Mouse (Mus musculus) limb, embryonic 12.5 days (tissue): ENCODE measurements around the gene Aqp6. TPM values are rescaled to one million over a fixed set of nuclear protein-coding genes. Genes with fewer than 3 reads are reported as not detected.

Source experiments
- ATAC-seq: fragments of 200-750 bp; cut with Nextera tagmentation; 2 replicates; pipeline ENCODE4 v1.8.0; 2017; ENCODE audit warnings: low read depth, moderate TSS enrichment; ENCODE audit not compliant: insufficient number of reproducible peaks, insufficient read depth, low FRiP score, low TSS enrichment
- H3K27ac ChIP-seq: fragments of 300-500 bp; sonication (generic); 2 replicates; pipeline ENCODE4 v1.5.1; 2016; ENCODE audit warnings: mild to moderate bottlenecking, moderate library complexity
- H3K27me3 ChIP-seq: fragments of 300-500 bp; sonication (generic); 2 replicates; pipeline ENCODE4 v1.6.1; 2016; ENCODE audit warnings: mild to moderate bottlenecking, moderate library complexity
- H3K36me3 ChIP-seq: fragments of 300-500 bp; sonication (generic); 2 replicates; pipeline ENCODE4 v1.6.1; 2016; ENCODE audit warnings: mild to moderate bottlenecking, moderate library complexity
- H3K4me1 ChIP-seq: fragments of 300-500 bp; sonication (generic); replicated peaks from 2 replicates; pipeline ENCODE4 v1.6.1; 2016
- H3K4me2 ChIP-seq: fragments of 300-500 bp; sonication (generic); 2 replicates; pipeline ENCODE4 v1.6.1; 2016; ENCODE audit warnings: mild to moderate bottlenecking, moderate library complexity
- H3K4me3 ChIP-seq: fragments of 300-500 bp; sonication (generic); replicated peaks from 2 replicates; pipeline ENCODE4 v1.5.1; 2016; ENCODE audit warnings: mild to moderate bottlenecking
- H3K9ac ChIP-seq: fragments of 300-500 bp; sonication (generic); replicated peaks from 2 replicates; pipeline ENCODE4 v1.6.1; 2016; ENCODE audit warnings: mild to moderate bottlenecking, moderate library complexity
- H3K9me3 ChIP-seq: fragments of 300-500 bp; sonication (generic); 2 replicates; pipeline ENCODE4 v1.6.1; 2016; ENCODE audit warnings: mild to moderate bottlenecking, moderate library complexity
- WGBS: fragments of 180-500 bp; shearing (Covaris S2); methylation state at CpG from one replicate; pipeline ENCODE4 v1.1.7; 2016; 5-methylcytosine and 5-hydroxymethylcytosine counted together
- polyA plus RNA-seq: library from polyadenylated mRNA; unstranded; fragments of >200 nt; fragmentation: Nextera tagmentation; extraction: Ambion mirVana; gene quantifications from 2 replicates; pipeline ENCODE4 v1.2.1, GENCODE M21; 2016

The Aqp6 gene
- polyA plus RNA-seq, 1 experiment from 2014 or later: not detected

DNA sequence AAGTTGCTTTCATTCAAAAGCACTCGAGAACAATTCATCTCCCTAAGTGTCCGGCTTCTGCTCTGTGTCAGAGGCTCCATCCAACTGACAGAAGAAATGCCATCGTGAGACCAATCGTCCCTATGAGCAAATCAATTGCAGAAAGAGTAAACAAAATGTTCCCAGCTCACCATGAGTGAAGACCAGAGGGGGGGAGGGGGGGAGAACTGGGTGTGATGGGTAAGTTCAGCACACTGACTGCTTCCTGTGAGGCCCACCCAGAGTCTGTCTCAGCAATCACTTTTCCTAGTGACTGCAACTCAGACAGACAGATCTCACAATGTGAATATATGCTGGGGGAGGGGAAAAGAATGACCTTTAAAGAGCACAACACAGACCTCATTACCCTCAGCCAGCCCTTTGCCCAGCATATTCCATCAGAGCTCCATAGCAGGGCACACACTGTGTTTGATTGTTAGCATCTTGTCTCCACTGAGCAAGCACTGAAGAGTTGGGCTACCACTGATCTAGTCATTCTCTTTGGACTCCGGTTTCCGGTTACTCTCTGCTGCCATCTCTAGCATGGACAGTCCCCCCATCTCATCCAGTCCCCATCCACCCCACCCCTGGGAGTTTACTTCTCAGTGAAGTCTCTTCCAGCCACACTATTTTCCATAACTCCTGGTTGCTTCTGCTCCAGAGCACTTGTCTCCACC lies 48.0 kb downstream of the Aqp6 start:
- Histone ChIP-seq H3K27ac (no peak overlapping the region), H3K27me3 (peaks cover 19% of the 10 kb centered on the region), H3K36me3 (no peaks in the 10 kb centered on the region), H3K4me1 (peaks cover 61% of the 10 kb centered on the region), H3K4me2 (peak overlapping the region; percentile 74), H3K9ac (peak overlapping the region; percentile 40), H3K4me3 (no peak overlapping the region; the same call in 1 of the 2 replicates), H3K9me3 (no peaks in the 10 kb centered on the region)
- ATAC-seq: no peak
- 36% methylated on average over 6 of the region's 6 CpGs for WGBS

DNA sequence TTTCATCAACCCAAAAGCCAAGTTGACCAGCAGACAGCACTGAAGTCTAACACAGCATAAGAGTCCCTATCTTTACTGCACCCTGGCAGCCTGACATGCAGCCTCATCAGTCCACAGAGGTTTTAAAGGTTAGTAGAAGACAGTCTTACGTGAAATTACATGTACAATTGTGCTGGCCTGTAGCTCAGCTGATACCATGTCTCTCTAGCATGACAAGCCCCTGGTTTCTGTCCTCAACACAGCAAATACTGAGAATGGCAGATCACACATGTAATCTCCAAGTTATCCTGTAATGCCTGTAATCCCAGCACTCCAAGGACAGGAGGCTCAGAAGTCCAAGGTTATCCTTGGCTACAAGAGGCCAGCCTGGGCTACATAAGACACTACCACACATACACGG lies 49.1 kb downstream of the Aqp6 start:
- no peaks in the 10 kb centered on the region for H3K36me3 ChIP-seq
- WGBS: 53% methylated on average over 2 of the region's 2 CpGs
- no peak overlapping the region for H3K27ac ChIP-seq
- H3K4me2 ChIP-seq: peak overlapping the region; percentile 74
- peaks cover 55% of the 10 kb centered on the region for H3K4me1 ChIP-seq
- peak overlapping the region; percentile 86 for H3K4me3 ChIP-seq
- H3K9ac ChIP-seq: peak overlapping the region; percentile 79
- ATAC-seq: no peak
- H3K9me3 ChIP-seq: no peaks in the 10 kb centered on the region
- H3K27me3 ChIP-seq: peaks cover 30% of the 10 kb centered on the region

DNA sequence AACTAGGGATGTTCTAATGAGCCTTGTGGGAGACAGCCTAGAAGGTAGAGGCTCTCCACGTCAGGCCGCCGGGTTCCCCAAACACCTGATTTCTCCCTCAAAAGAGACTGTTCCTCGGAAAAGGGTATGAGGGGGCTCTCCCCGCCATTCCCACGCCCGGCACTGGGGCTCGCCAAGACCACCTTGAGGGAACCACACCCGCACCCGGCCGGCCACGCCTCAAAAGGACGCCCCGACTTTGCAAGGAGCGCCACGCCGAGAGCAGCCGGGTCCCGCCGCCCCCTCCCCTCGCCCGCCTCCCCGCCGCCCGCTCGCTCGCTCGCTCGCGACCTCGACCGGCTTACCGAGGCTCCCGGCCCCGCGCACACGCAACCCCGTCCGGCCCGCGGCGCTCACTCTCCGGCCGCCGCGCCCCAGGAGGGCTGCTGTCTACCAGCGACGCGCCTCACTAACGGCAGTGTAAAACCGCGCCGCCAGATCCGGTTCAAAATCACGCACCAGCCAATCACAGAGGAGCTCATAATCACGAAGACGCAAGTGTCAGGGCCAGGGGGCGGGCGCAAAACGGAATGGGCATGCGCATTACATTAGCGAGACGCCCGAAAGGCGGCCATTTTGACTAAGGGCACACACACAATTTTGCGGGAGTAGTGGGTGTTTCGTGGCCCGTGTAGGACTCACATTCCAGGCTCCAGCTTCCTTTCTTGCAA lies 50.1 kb downstream of the Aqp6 start, which contains the start of gene Racgap1:
Gene Racgap1, minus strand, starts transcription at position 494 of the 710 bp plus-strand sequence.
- Histone ChIP-seq H3K4me1 (peaks cover 47% of the 10 kb centered on the region), H3K9ac (peak within 1 kb of the TSS; percentile 79), H3K27ac (0 out of 2 replicates have a peak within 1 kb of the TSS, but pooled peaks have one; percentile 41), H3K27me3 (peaks cover 40% of the 10 kb centered on the region), H3K36me3 (no peaks in the 10 kb centered on the region), H3K4me2 (peak within 1 kb of the TSS; percentile 74), H3K4me3 (peak within 1 kb of the TSS; percentile 86), H3K9me3 (no peaks in the 10 kb centered on the region)
- peak; percentile 95 for ATAC-seq
- WGBS: under 1% methylated on average over 67 of the region's 68 CpGs

DNA sequence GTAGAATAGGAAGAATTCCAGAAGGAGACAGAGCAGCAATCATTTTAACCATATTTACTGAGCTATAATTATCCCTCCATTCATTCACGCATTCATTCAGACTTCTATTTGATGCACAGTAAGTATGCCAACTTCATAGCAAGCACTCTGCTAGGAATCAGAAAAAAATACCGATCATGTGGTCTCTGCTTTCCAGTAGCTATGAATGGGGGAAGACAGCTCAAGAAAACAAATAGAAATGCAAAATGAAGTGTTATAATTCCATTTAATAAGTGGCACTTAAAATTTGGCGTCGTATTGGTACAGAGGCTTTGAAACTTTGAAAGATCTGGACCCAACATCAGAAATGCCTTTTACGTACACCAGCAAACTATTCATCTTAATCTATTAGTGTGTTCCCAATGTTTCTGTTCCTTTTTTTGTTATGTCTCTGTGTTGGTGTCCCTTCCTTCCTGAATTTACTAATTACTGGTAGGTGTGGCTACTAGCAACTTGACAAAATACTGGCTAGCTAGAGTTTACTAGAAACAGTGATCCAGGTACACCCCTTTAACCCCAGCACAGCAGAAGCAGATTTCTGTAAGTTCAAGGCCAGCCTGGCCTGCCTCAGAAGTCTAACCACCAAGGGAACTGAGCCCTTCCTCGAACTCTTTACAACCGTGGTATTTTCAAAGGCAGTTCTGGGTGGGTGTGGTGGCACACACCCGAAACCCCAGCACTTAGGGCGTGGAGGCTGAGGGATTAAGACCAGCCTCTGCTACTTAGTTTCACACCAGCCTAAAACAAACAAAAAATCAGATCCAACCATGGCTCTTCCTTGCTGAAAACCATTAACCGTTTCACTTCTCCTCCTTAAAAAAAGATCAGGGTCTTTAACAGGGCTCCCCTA lies 51.0 kb downstream of the Aqp6 start:
- H3K27me3 ChIP-seq: peaks cover 49% of the 10 kb centered on the region
- peak overlapping the region; percentile 86 for H3K4me3 ChIP-seq
- H3K4me1 ChIP-seq: peaks cover 42% of the 10 kb centered on the region

DNA sequence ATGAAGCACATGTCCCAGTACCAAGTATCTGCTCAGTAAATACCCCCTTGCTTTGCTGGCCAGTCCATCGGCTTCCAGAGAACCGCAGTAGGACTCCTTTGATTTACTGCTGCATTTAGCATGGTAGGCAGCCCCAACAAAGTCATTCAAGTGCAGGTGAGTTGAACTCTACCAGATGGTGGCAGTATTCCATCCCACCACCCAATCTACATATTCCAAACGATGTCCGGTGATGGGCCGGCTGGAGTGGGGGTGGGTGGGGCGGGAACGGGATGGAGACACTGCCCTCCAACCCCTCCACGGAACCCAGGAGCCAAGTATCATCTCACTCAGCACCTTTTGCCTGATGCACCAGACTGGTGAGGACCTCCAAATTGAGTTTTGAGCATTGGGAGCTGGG lies 52.1 kb downstream of the Aqp6 start:
- Histone ChIP-seq H3K9me3 (no peaks in the 10 kb centered on the region), H3K27me3 (peaks cover 49% of the 10 kb centered on the region), H3K4me2 (peak overlapping the region; percentile 51), H3K27ac (no peak overlapping the region), H3K4me3 (peak overlapping the region; percentile 29), H3K9ac (0 out of 2 replicates have a peak overlapping the region, but pooled peaks have one; percentile 45), H3K36me3 (no peaks in the 10 kb centered on the region), H3K4me1 (peaks cover 35% of the 10 kb centered on the region)
- 2% methylated on average over 8 of the region's 8 CpGs for WGBS
- no peak for ATAC-seq

More for the DNA sequence above, 51.0 kb downstream of the Aqp6 start:
- no peaks in the 10 kb centered on the region for H3K36me3 ChIP-seq
- H3K9ac ChIP-seq: no peak overlapping the region
- ATAC-seq: no peak
- H3K27ac ChIP-seq: no peak overlapping the region
- H3K4me2 ChIP-seq: peak overlapping the region; percentile 74
- no peaks in the 10 kb centered on the region for H3K9me3 ChIP-seq
- 72% methylated on average over 10 of the region's 10 CpGs for WGBS

DNA sequence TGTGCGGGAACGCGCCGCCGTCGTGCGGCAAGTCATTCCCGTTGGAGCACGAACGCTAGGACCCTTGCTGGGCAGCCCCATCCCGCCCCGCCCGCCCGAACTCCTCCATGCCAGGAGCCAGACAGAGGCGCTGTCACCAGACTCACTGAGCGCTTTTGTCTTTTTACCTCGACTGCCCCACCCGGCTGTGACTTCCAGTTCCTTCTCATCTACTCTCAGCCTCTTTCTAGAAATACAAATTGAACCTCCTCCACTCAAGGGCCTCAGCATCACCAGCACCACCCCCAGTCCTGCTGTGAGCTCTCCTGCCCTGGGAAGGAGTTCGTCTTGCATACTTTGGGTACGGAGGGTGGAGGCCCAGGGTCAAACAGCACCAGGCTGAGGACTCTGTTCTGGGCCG lies 52.7 kb downstream of the Aqp6 start:
- 2% methylated on average over 21 of the region's 21 CpGs for WGBS
- H3K9ac ChIP-seq: peak overlapping the region; percentile 45; the same call in 1 of the 2 replicates
- peak overlapping the region; percentile 29 for H3K4me3 ChIP-seq
- no peaks in the 10 kb centered on the region for H3K36me3 ChIP-seq
- no peak for ATAC-seq
- no peaks in the 10 kb centered on the region for H3K9me3 ChIP-seq
- no peak overlapping the region for H3K27ac ChIP-seq
- H3K4me1 ChIP-seq: peaks cover 30% of the 10 kb centered on the region
- H3K27me3 ChIP-seq: peaks cover 49% of the 10 kb centered on the region
- H3K4me2 ChIP-seq: peak overlapping the region; percentile 51

Other genes starting within 250 kb of the Aqp6 start
- 33.6 and 40.6 TPM in 2 replicates for gene Fmnl3, start 230.9 kb upstream of the Aqp6 start, polyA plus RNA-seq
- 240 and 252 TPM in 2 replicates for gene Tmbim6, start 208.5 kb upstream of the Aqp6 start, polyA plus RNA-seq
- gene Nckap5l, start 143.7 kb upstream of the Aqp6 start, polyA plus RNA-seq: 13.6 and 14.6 TPM in 2 replicates
- gene Bcdin3d, start 126.7 kb upstream of the Aqp6 start, polyA plus RNA-seq: 18.6 and 20.2 TPM in 2 replicates
- gene Faim2, start 73.2 kb upstream of the Aqp6 start, polyA plus RNA-seq: 0.20 and 0.24 TPM in 2 replicates
- not detected in 2 replicates for gene Aqp2, start 22.3 kb upstream of the Aqp6 start, polyA plus RNA-seq
- gene Aqp5, start 10.6 kb upstream of the Aqp6 start, polyA plus RNA-seq: not detected in 2 replicates
- gene Racgap1, start 50.3 kb downstream of the Aqp6 start, polyA plus RNA-seq: 139 and 143 TPM in 2 replicates
- 1.6 TPM in 2 replicates for gene Asic1, start 69.0 kb downstream of the Aqp6 start, polyA plus RNA-seq
- gene Smarcd1, start 100.7 kb downstream of the Aqp6 start, polyA plus RNA-seq: 71.3 and 74.9 TPM in 2 replicates
- gene Gm17349, start 104.1 kb downstream of the Aqp6 start, polyA plus RNA-seq: not detected in 2 replicates
- gene Gpd1, start 116.1 kb downstream of the Aqp6 start, polyA plus RNA-seq: 0.51 and 0.58 TPM in 2 replicates
- 145 and 146 TPM in 2 replicates for gene Cox14, start 124.2 kb downstream of the Aqp6 start, polyA plus RNA-seq
- gene Cers5, start 171.5 kb downstream of the Aqp6 start, polyA plus RNA-seq: 73.3 and 78.0 TPM in 2 replicates